Mouse (Mus musculus) lung, embryonic 16.5 days (tissue): ENCODE data around the gene Fanci. TPM values are rescaled to one million over a fixed set of nuclear protein-coding genes. Genes with fewer than 3 reads are reported as not detected.

Experiments
- polyA plus RNA-seq: library from polyadenylated mRNA; unstranded; fragments of >200 nt; fragmentation: Nextera tagmentation; extraction: Ambion mirVana; gene quantifications from 2 replicates; pipeline ENCODE4 v1.2.1, GENCODE M21; 2015

Fanci gene
- polyA plus RNA-seq, 1 experiment from 2014 or later = 13.7 TPM

Other genes starting within 250 kb of the Fanci start
- gene Mfge8, start 242.9 kb upstream of the Fanci start, polyA plus RNA-seq = 393 and 397 TPM in 2 replicates
- gene Abhd2, start 118.7 kb upstream of the Fanci start, polyA plus RNA-seq = 22.8 and 24.9 TPM in 2 replicates
- 0.40 and 0.49 TPM in 2 replicates for gene Rlbp1, start 4.9 kb upstream of the Fanci start, polyA plus RNA-seq
- 41.7 and 46.2 TPM in 2 replicates for gene Polg, start 74.4 kb downstream of the Fanci start, polyA plus RNA-seq
- 0.06 and 0.13 TPM in 2 replicates for gene Rhcg, start 225.7 kb downstream of the Fanci start, polyA plus RNA-seq